ENCODE assay signal across 8 mouse cellular contexts in genomic region chr8:122273152-122273551, GRCm38 (mm10). TPM values are rescaled to one million over a fixed set of nuclear protein-coding genes. Genes with fewer than 3 reads are reported as not detected.
DNase-seq lines count a peak whose midpoint lies in the region; ATAC-seq and TF ChIP-seq lines count a peak whose summit lies in the region.

No protein-coding gene starts in this region.

- no peak overlapping the region for H3K27ac ChIP-seq in gastrocnemius, adult 2 months
- no peak overlapping the region for H3K27ac ChIP-seq in limb, embryonic 10.5 days
- H3K27ac ChIP-seq in midbrain, embryonic 12.5 days (replicated peaks), result no peak overlapping the region

- no peak overlapping the region for H3K4me2 ChIP-seq in midbrain, embryonic 12.5 days (replicated peaks)

- ATAC-seq in midbrain, embryonic 12.5 days (ENCODE audit: low FRiP score, low read depth), result peak; percentile 54

- peak; percentile 95 for TF ChIP-seq CTCF in gastrocnemius, adult 2 months (IDR thresholded peaks at IDR 0.05)

- intact Hi-C loops in heart, postnatal 25 days (cut with DNase I), result loop anchor here (1.0 kb wide), 2 partner anchors 60 to 96 kb away; no protein-coding TSS in a partner anchor
- intact Hi-C loops in gastrocnemius, adult 2 months (cut with DNase I), result loop anchor here (1.0 to 5.0 kb wide), 3 partner anchors 60 to 169 kb away; partner anchors contain the start of gene Mvd

- 5% methylated on average over 5 of the region's 5 CpGs for WGBS in limb, embryonic 10.5 days
- 4% methylated on average over 5 of the region's 5 CpGs for WGBS in midbrain, embryonic 12.5 days

- H3K9ac ChIP-seq in midbrain, embryonic 12.5 days (replicated peaks), result no peak overlapping the region

- peaks cover 46% of the 10 kb centered on the region for H3K27me3 ChIP-seq in limb, embryonic 10.5 days (ENCODE audit: low read depth, poor library complexity, severe bottlenecking)
- peaks cover 35% of the 10 kb centered on the region for H3K27me3 ChIP-seq in midbrain, embryonic 12.5 days

- H3K9me3 ChIP-seq in limb, embryonic 10.5 days (replicated peaks), result no peaks in the 10 kb centered on the region
- no peaks in the 10 kb centered on the region for H3K9me3 ChIP-seq in midbrain, embryonic 12.5 days

- H3K36me3 ChIP-seq in limb, embryonic 10.5 days, result no peaks in the 10 kb centered on the region
- H3K36me3 ChIP-seq in midbrain, embryonic 12.5 days, result no peaks in the 10 kb centered on the region

- H3K4me3 ChIP-seq in gastrocnemius, adult 2 months, result no peak overlapping the region
- no peak overlapping the region for H3K4me3 ChIP-seq in limb, embryonic 10.5 days
- H3K4me3 ChIP-seq in midbrain, embryonic 12.5 days, result no peak overlapping the region

- DNase-seq in heart, adult 11 months, result peak; percentile 97
- no peak for DNase-seq in heart, postnatal 25 days (ENCODE audit: low spot score)
- DNase-seq in cerebellum, postnatal 25 days, result peak; percentile 85 to 87
- DNase-seq in gastrocnemius, adult 2 months, result peak; percentile 89
- DNase-seq in hindlimb bud, embryonic 11.5 days (ENCODE audit: extremely low spot score, low read depth, low spot score), result peak; percentile 61
- peak; percentile 95 for DNase-seq in limb, embryonic 10.5 days (ENCODE audit: low spot score)
- peak; percentile 84 for DNase-seq in spleen, adult 12 weeks (ENCODE audit: low spot score)

- H3K4me1 ChIP-seq in limb, embryonic 10.5 days, result peaks cover 47% of the 10 kb centered on the region
- peaks cover 14% of the 10 kb centered on the region for H3K4me1 ChIP-seq in midbrain, embryonic 12.5 days

RNA-seq across cellular contexts. Expression of gene Zfpm1, which starts 8.8 kb away (rescaled TPM):
- 10 to 100 TPM; 21.3 to 22.6 TPM for total RNA-seq in heart, postnatal 25 days (2021)
- 1 to 10 TPM; 6.6 to 8.8 TPM for total RNA-seq in gastrocnemius, adult 2 months (2021)
- 1.3 and 1.5 TPM in 2 replicates for polyA plus RNA-seq in limb, embryonic 10.5 days (2016; fragmentation: Nextera tagmentation; extraction: Ambion mirVana)
- polyA plus RNA-seq in midbrain, embryonic 12.5 days (2016; fragmentation: Nextera tagmentation; extraction: Ambion mirVana), result 3.0 TPM in 2 replicates
